Mouse (Mus musculus) macrophage (primary cell): Measurements from ENCODE around the gene Itsn1. TPM values are rescaled to one million over a fixed set of nuclear protein-coding genes. Genes with fewer than 3 reads are reported as not detected.

Source experiments
- H3K27ac ChIP-seq: fragments of 350-480 bp; formaldehyde crosslinking; 2 replicates; pipeline ENCODE4 v1.9.0; 2021
- H3K36me3 ChIP-seq: fragments of 350-480 bp; formaldehyde crosslinking; 2 replicates; pipeline ENCODE4 v1.9.0; 2021; ENCODE audit errors: inconsistent target
- H3K4me3 ChIP-seq: fragments of 350-480 bp; formaldehyde crosslinking; 2 replicates; pipeline ENCODE4 v1.9.0; 2021; ENCODE audit errors: inconsistent target
- H3K79me2 ChIP-seq: fragments of 350-480 bp; formaldehyde crosslinking; 2 replicates; pipeline ENCODE4 v1.9.0; 2021; ENCODE audit errors: inconsistent target
- WGBS: methylation state at CpG from one replicate; pipeline ENCODE4 v1.1.7; 2026; ENCODE audit warnings: inconsistent platforms; ENCODE audit not compliant: missing documents; 5-methylcytosine and 5-hydroxymethylcytosine counted together
- polyA plus RNA-seq: library from polyadenylated mRNA; stranded (reverse); fragments of 250-400 nt; gene quantifications from 3 replicates; pipeline ENCODE4 v1.2.4, GENCODE M21; 2018; ENCODE audit warnings: inconsistent platforms

Gene Itsn1
- polyA plus RNA-seq, 1 experiment from 2014 or later: 216 TPM

- Histone ChIP-seq H3K36me3 (no peaks in the 10 kb centered on the region), H3K27ac (no peak overlapping the region), H3K79me2 (no peaks in the 10 kb centered on the region), H3K4me3 (no peak overlapping the region)
- 94% methylated on average over 9 of the region's 9 CpGs for WGBS
Observed at GRCm38 (mm10) chr16:91882168-91882859, 153.2 kb downstream of the Itsn1 start.

DNA sequence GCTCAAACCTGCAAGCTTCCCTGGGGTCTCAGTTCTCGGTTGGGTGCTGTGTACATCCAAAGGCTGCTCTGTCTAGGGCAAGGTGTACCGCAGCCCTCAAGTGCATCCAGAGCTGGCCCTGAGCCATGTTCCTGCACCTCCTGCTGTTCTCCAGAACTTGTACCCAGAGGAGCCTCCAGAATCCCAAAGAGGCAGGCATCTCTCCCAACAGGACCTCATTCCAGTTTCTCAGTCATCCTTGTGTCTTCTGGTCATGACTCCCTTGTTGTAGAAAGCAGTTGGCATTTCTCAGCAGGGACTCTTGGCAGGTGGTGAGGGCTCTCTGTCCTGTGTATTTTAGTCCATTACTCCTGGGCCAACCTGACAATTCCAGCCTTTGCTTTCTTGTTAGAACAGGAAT lies 154.6 kb downstream of the Itsn1 start:
- Histone ChIP-seq H3K4me3 (no peak overlapping the region), H3K36me3 (no peaks in the 10 kb centered on the region), H3K79me2 (no peaks in the 10 kb centered on the region), H3K27ac (no peak overlapping the region)
- WGBS: 96% methylated on average over 2 of the region's 2 CpGs

GRCm38 (mm10) chr16:91884196-91884595 lies 155.1 kb downstream of the Itsn1 start:
- 79% methylated on average over 5 of the region's 5 CpGs for WGBS
- no peaks in the 10 kb centered on the region for H3K36me3 ChIP-seq
- H3K27ac ChIP-seq: no peak overlapping the region
- H3K4me3 ChIP-seq: no peak overlapping the region
- H3K79me2 ChIP-seq: no peaks in the 10 kb centered on the region

GRCm38 (mm10) chr16:91885389-91886122 lies 156.5 kb downstream of the Itsn1 start:
- Histone ChIP-seq H3K79me2 (no peaks in the 10 kb centered on the region), H3K4me3 (no peak overlapping the region), H3K27ac (no peak overlapping the region), H3K36me3 (no peaks in the 10 kb centered on the region)
- 70% methylated on average over 15 of the region's 19 CpGs for WGBS

GRCm38 (mm10) chr16:91888368-91888767 lies 159.3 kb downstream of the Itsn1 start:
- no peaks in the 10 kb centered on the region for H3K36me3 ChIP-seq
- H3K27ac ChIP-seq: no peak overlapping the region
- 93% methylated on average over 3 of the region's 3 CpGs for WGBS
- H3K79me2 ChIP-seq: no peaks in the 10 kb centered on the region
- no peak overlapping the region for H3K4me3 ChIP-seq

DNA sequence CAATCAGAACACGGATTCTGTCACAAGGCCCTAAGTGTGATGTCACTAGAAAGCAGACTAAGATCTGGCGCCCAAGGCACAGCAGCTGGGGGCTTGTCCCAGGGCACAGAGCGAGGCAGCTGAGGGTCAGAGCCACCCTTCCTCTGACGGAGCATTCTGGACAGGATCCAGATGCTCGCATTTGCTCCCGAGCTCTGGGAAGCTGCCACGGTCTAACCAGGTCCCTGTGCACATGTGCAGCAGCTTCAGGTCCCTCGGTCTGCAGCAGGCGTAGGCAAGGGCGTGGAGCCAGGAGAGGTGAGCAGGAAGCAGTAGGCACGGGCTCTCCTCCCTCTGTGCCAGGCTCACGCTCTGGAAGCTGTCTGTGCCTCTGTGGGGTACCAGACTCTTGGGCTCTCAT lies 160.8 kb downstream of the Itsn1 start:
- H3K27ac ChIP-seq: no peak overlapping the region
- H3K4me3 ChIP-seq: no peak overlapping the region
- no peaks in the 10 kb centered on the region for H3K36me3 ChIP-seq
- H3K79me2 ChIP-seq: no peaks in the 10 kb centered on the region
- 52% methylated on average over 12 of the region's 12 CpGs for WGBS

DNA sequence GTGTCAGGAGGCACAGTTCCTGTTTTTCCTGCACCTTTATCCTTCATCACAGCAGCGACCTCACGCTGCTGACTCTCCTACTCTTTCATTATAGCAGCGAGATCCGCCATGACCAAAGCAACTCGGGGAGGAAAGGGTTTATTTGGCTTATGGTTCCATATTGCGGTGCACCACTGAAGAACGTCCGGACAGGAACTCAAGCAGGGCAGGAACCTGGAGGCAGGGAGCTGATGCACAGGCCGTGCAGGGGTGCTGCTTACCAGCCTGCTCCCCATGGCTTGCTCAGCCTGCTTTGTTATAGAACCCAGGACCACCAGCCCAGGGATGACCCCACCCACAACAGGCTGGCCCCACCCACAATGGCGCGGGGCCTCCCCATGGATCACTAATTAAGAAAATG lies 162.1 kb downstream of the Itsn1 start:
- H3K4me3 ChIP-seq: no peak overlapping the region
- WGBS: 91% methylated on average over 11 of the region's 11 CpGs
- H3K27ac ChIP-seq: no peak overlapping the region
- H3K79me2 ChIP-seq: no peaks in the 10 kb centered on the region
- H3K36me3 ChIP-seq: no peaks in the 10 kb centered on the region

GRCm38 (mm10) chr16:91896426-91896830 lies 167.3 kb downstream of the Itsn1 start:
- Histone ChIP-seq H3K79me2 (no peaks in the 10 kb centered on the region), H3K27ac (no peak overlapping the region), H3K4me3 (no peak overlapping the region), H3K36me3 (no peaks in the 10 kb centered on the region)
- 96% methylated on average over 6 of the region's 6 CpGs for WGBS

DNA sequence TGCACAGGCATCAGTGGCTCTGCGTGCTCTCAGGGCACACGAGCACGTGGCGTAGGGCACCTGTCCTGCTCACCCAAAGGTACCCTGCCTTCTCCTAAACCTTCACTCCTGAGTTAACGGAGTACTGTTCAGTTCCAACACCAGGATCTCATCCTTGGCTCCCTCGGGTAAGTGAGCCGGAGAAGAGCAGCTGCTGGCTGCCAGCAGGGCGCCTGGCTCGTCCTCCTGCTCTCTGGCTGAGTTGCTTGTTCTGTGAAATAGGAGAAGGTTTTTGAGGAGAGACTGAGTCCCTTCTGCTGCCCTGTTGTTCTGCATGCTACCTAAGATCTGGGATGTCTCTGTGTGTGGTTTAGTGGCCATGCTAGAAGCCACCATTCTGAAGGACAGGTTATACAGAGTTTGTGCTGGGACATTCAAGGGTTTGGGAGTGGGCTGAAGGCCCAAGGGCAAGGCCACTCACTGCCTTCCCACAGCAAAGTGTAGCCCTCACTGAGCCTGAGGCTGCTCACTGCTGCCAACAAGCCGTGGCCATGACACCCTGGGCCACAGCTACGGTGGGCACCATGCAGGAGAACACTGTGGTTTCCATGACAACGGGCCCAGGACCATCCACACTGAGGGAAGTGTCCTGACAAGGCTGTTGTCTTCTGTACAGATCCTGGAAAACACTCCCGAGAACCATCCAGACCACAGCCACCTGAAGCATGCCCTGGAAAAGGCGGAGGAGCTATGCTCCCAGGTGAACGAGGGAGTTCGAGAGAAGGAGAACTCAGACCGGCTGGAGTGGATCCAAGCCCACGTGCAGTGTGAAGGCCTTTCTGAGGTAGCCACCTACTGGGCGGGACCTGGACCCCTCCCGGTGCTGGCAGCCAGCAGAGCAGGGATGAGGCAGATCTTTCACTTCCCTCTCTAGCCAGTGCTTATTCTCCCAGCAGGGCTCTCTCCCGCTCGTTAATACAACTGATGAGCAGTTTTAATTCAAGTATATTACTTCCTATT lies 170.1 kb downstream of the Itsn1 start:
- H3K4me3 ChIP-seq: no peak overlapping the region
- WGBS: 45% methylated on average over 18 of the region's 22 CpGs
- no peak overlapping the region for H3K27ac ChIP-seq
- no peaks in the 10 kb centered on the region for H3K36me3 ChIP-seq
- no peaks in the 10 kb centered on the region for H3K79me2 ChIP-seq

GRCm38 (mm10) chr16:91900274-91900673 lies 171.2 kb downstream of the Itsn1 start:
- Histone ChIP-seq H3K79me2 (no peaks in the 10 kb centered on the region), H3K27ac (no peak overlapping the region), H3K4me3 (no peak overlapping the region), H3K36me3 (no peaks in the 10 kb centered on the region)
- 83% methylated on average over 11 of the region's 11 CpGs for WGBS

- no peak overlapping the region for H3K27ac ChIP-seq
- H3K4me3 ChIP-seq: no peak overlapping the region
- WGBS: 71% methylated on average over 11 of the region's 13 CpGs
- no peaks in the 10 kb centered on the region for H3K79me2 ChIP-seq
- no peaks in the 10 kb centered on the region for H3K36me3 ChIP-seq
Observed at GRCm38 (mm10) chr16:91903801-91904506, 174.9 kb downstream of the Itsn1 start.

DNA sequence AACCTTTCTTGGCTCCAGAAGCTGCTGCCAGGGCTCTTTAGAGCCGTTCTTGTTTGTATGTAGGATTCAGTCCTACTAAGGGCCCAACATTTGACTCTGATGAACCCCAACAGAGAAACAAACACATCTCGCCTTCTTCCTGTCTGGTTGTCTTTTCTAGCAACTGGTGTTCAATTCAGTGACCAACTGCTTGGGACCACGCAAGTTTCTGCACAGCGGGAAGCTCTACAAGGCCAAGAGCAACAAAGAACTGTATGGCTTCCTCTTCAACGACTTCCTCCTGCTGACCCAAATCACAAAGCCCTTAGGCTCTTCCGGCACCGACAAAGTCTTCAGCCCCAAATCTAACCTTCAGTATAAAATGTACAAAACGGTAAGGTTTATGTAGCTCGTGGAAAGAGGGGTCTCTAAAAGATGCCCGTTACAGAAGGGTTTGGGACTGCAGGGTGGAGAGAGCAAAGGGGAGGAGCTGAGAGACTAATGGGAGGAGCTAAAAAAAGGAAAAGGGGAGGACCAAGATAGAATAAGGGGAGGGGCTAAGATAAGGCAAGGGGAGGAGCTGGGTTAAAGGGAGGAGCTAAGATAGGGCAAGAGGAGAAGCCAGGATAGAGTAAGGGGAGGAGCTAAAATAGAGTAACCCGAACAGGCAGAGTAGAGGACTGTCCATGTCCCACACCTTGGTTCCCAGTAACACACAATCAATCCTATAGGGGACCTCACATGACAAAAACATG lies 176.2 kb downstream of the Itsn1 start:
- Histone ChIP-seq H3K36me3 (no peaks in the 10 kb centered on the region), H3K79me2 (no peaks in the 10 kb centered on the region), H3K27ac (no peak overlapping the region), H3K4me3 (no peak overlapping the region)
- 61% methylated on average over 10 of the region's 11 CpGs for WGBS

DNA sequence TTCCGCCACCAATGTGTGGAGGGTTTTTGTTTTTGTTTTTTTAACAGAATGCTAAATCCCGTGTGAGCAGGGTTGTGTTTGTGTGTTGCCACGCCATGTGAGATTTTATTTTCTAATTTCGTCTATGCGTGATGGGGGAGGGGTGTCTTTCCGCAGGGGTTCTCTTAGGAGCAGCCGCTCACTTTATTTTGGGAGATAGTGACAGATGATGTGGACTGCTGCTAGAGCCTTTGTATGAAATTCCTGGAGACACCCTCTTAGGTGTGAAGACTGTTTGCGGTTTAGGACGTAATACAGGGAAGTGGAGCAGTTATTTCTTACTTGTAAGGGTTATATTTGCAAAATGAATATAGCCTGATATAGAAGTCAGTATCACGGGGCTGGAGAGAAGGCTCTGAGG lies 176.9 kb downstream of the Itsn1 start:
- Histone ChIP-seq H3K4me3 (no peak overlapping the region), H3K27ac (no peak overlapping the region), H3K79me2 (no peaks in the 10 kb centered on the region), H3K36me3 (no peaks in the 10 kb centered on the region)
- 96% methylated on average over 10 of the region's 10 CpGs for WGBS

GRCm38 (mm10) chr16:91906672-91907071 lies 177.6 kb downstream of the Itsn1 start:
- WGBS: 91% methylated on average over 5 of the region's 5 CpGs
- no peaks in the 10 kb centered on the region for H3K79me2 ChIP-seq
- no peaks in the 10 kb centered on the region for H3K36me3 ChIP-seq
- H3K4me3 ChIP-seq: no peak overlapping the region
- H3K27ac ChIP-seq: no peak overlapping the region
